Mouse (Mus musculus): ENCODE measurements around the gene Nubp1. TPM values are rescaled to one million over a fixed set of nuclear protein-coding genes. Genes with fewer than 3 reads are reported as not detected.

Nubp1 gene
- polyA plus RNA-seq, 1 experiment from 2014 or later: 45.3 TPM

GRCm38 (mm10) chr16:10384544-10384943, 27.2 kb upstream of the Nubp1 start:
- H3K9ac ChIP-seq: no peak overlapping the region
- no peak for ATAC-seq (ENCODE audit: low FRiP score)
- no peaks in the 10 kb centered on the region for H3K4me1 ChIP-seq (replicated peaks)
- H3K4me2 ChIP-seq: no peak overlapping the region
- H3K36me3 ChIP-seq: no peaks in the 10 kb centered on the region
- WGBS: 67% methylated on average over 3 of the region's 3 CpGs
- no peaks in the 10 kb centered on the region for H3K9me3 ChIP-seq
- no peak overlapping the region for H3K27ac ChIP-seq
- no peak overlapping the region for H3K4me3 ChIP-seq
- no peaks in the 10 kb centered on the region for H3K27me3 ChIP-seq

- Histone ChIP-seq H3K36me3 (no peaks in the 10 kb centered on the region), H3K4me1 (replicated peaks) (no peaks in the 10 kb centered on the region), H3K4me3 (no peak overlapping the region), H3K4me2 (no peak overlapping the region), H3K9me3 (no peaks in the 10 kb centered on the region), H3K27me3 (no peaks in the 10 kb centered on the region), H3K9ac (no peak overlapping the region), H3K27ac (no peak overlapping the region)
- ATAC-seq (ENCODE audit: low FRiP score): no peak
- WGBS: 85% methylated on average over 12 of the region's 12 CpGs
Observed at GRCm38 (mm10) chr16:10385261-10385660, 26.5 kb upstream of the Nubp1 start.

GRCm38 (mm10) chr16:10388634-10389365, 22.9 kb upstream of the Nubp1 start:
- no peaks in the 10 kb centered on the region for H3K36me3 ChIP-seq
- no peak for ATAC-seq (ENCODE audit: low FRiP score)
- no peak overlapping the region for H3K27ac ChIP-seq
- no peak overlapping the region for H3K9ac ChIP-seq
- H3K4me3 ChIP-seq: no peak overlapping the region
- H3K27me3 ChIP-seq: no peaks in the 10 kb centered on the region
- WGBS: 93% methylated on average over 6 of the region's 6 CpGs
- no peak overlapping the region for H3K4me2 ChIP-seq
- H3K4me1 ChIP-seq (replicated peaks): no peaks in the 10 kb centered on the region
- H3K9me3 ChIP-seq: no peaks in the 10 kb centered on the region

GRCm38 (mm10) chr16:10392587-10392986, 19.2 kb upstream of the Nubp1 start:
- WGBS: 86% methylated on average over 9 of the region's 9 CpGs
- H3K4me3 ChIP-seq: no peak overlapping the region
- no peak overlapping the region for H3K9ac ChIP-seq
- no peak overlapping the region for H3K4me2 ChIP-seq
- H3K27ac ChIP-seq: no peak overlapping the region
- ATAC-seq (ENCODE audit: low FRiP score): no peak
- H3K9me3 ChIP-seq: no peaks in the 10 kb centered on the region
- peaks cover 18% of the 10 kb centered on the region for H3K27me3 ChIP-seq
- H3K36me3 ChIP-seq: no peaks in the 10 kb centered on the region
- peaks cover 8% of the 10 kb centered on the region for H3K4me1 ChIP-seq (replicated peaks)

GRCm38 (mm10) chr16:10394699-10395540, 16.8 kb upstream of the Nubp1 start, which contains the start of gene Tekt5:
Gene Tekt5 (minus strand): TSS chr16:10395490.
- H3K36me3 ChIP-seq: no peaks in the 10 kb centered on the region
- H3K27ac ChIP-seq: no peak within 1 kb of the TSS
- peak within 1 kb of the TSS; percentile 62 for H3K4me2 ChIP-seq
- peak; percentile 74 for ATAC-seq (ENCODE audit: low FRiP score)
- H3K4me1 ChIP-seq (replicated peaks): peaks cover 8% of the 10 kb centered on the region
- H3K27me3 ChIP-seq: peaks cover 18% of the 10 kb centered on the region
- peak within 1 kb of the TSS; percentile 41 for H3K4me3 ChIP-seq
- 9% methylated on average over 37 of the region's 37 CpGs for WGBS
- H3K9ac ChIP-seq: peak within 1 kb of the TSS; percentile 73
- H3K9me3 ChIP-seq: no peaks in the 10 kb centered on the region

- Histone ChIP-seq H3K36me3 (no peaks in the 10 kb centered on the region), H3K9me3 (no peaks in the 10 kb centered on the region), H3K4me3 (no peak overlapping the region), H3K27me3 (peaks cover 18% of the 10 kb centered on the region), H3K4me1 (replicated peaks) (peaks cover 8% of the 10 kb centered on the region), H3K4me2 (no peak overlapping the region), H3K27ac (no peak overlapping the region), H3K9ac (no peak overlapping the region)
- ATAC-seq (ENCODE audit: low FRiP score): no peak
- 73% methylated on average over 5 of the region's 5 CpGs for WGBS
Observed at GRCm38 (mm10) chr16:10398755-10399154, 13.0 kb upstream of the Nubp1 start.

- Histone ChIP-seq H3K36me3 (no peaks in the 10 kb centered on the region), H3K27me3 (peaks cover 15% of the 10 kb centered on the region), H3K4me2 (no peak overlapping the region), H3K4me1 (replicated peaks) (peaks cover 8% of the 10 kb centered on the region), H3K9me3 (no peaks in the 10 kb centered on the region), H3K4me3 (no peak overlapping the region), H3K9ac (no peak overlapping the region), H3K27ac (no peak overlapping the region)
- WGBS: 29% methylated on average over 7 of the region's 7 CpGs
- no peak for ATAC-seq (ENCODE audit: low FRiP score)
Observed at GRCm38 (mm10) chr16:10399160-10399559, 12.6 kb upstream of the Nubp1 start.

- 75% methylated on average over 6 of the region's 6 CpGs for WGBS
- Histone ChIP-seq H3K4me2 (no peak overlapping the region), H3K27me3 (no peaks in the 10 kb centered on the region), H3K4me1 (replicated peaks) (peaks cover 16% of the 10 kb centered on the region), H3K4me3 (no peak overlapping the region), H3K27ac (no peak overlapping the region), H3K9ac (no peak overlapping the region), H3K36me3 (peaks cover 74% of the 10 kb centered on the region), H3K9me3 (no peaks in the 10 kb centered on the region)
- no peak for ATAC-seq (ENCODE audit: low FRiP score)
Observed at GRCm38 (mm10) chr16:10415976-10416375, 4.2 kb downstream of the Nubp1 start.

- 96% methylated on average over 4 of the region's 4 CpGs for WGBS
- H3K36me3 ChIP-seq: peaks cover 83% of the 10 kb centered on the region
- H3K4me3 ChIP-seq: no peak overlapping the region
- ATAC-seq (ENCODE audit: low FRiP score): no peak
- H3K27me3 ChIP-seq: no peaks in the 10 kb centered on the region
- H3K4me2 ChIP-seq: no peak overlapping the region
- H3K4me1 ChIP-seq (replicated peaks): peaks cover 11% of the 10 kb centered on the region
- H3K9me3 ChIP-seq: no peaks in the 10 kb centered on the region
- no peak overlapping the region for H3K27ac ChIP-seq
- H3K9ac ChIP-seq: no peak overlapping the region
Observed at GRCm38 (mm10) chr16:10416866-10417265, 5.1 kb downstream of the Nubp1 start.

GRCm38 (mm10) chr16:10417723-10418259, 6.0 kb downstream of the Nubp1 start:
- no peak for ATAC-seq (ENCODE audit: low FRiP score)
- no peaks in the 10 kb centered on the region for H3K9me3 ChIP-seq
- WGBS: 94% methylated on average over 9 of the region's 9 CpGs
- H3K36me3 ChIP-seq: peaks cover 92% of the 10 kb centered on the region
- H3K4me1 ChIP-seq (replicated peaks): peaks cover 4% of the 10 kb centered on the region
- H3K27me3 ChIP-seq: no peaks in the 10 kb centered on the region
- no peak overlapping the region for H3K4me3 ChIP-seq
- no peak overlapping the region for H3K9ac ChIP-seq
- H3K27ac ChIP-seq: no peak overlapping the region
- no peak overlapping the region for H3K4me2 ChIP-seq

- Histone ChIP-seq H3K9ac (no peak overlapping the region), H3K27ac (no peak overlapping the region), H3K4me2 (no peak overlapping the region), H3K9me3 (no peaks in the 10 kb centered on the region), H3K4me1 (replicated peaks) (no peaks in the 10 kb centered on the region), H3K36me3 (peaks cover 98% of the 10 kb centered on the region), H3K4me3 (no peak overlapping the region), H3K27me3 (no peaks in the 10 kb centered on the region)
- no peak for ATAC-seq (ENCODE audit: low FRiP score)
- 93% methylated on average over 9 of the region's 9 CpGs for WGBS
Observed at GRCm38 (mm10) chr16:10420447-10421054, 8.8 kb downstream of the Nubp1 start.

GRCm38 (mm10) chr16:10431911-10432310, 20.2 kb downstream of the Nubp1 start:
- WGBS: 87% methylated on average over 1 of the region's 1 CpGs
- H3K4me2 ChIP-seq: no peak overlapping the region
- H3K27me3 ChIP-seq: no peaks in the 10 kb centered on the region
- H3K36me3 ChIP-seq: peaks cover 31% of the 10 kb centered on the region
- ATAC-seq (ENCODE audit: low FRiP score): no peak
- H3K9ac ChIP-seq: no peak overlapping the region
- H3K9me3 ChIP-seq: no peaks in the 10 kb centered on the region
- no peak overlapping the region for H3K4me3 ChIP-seq
- no peaks in the 10 kb centered on the region for H3K4me1 ChIP-seq (replicated peaks)
- H3K27ac ChIP-seq: no peak overlapping the region
